Mouse (Mus musculus) CH12F3 (cell line): ENCODE results near the gene Shox2.

Source experiments
- in situ Hi-C: fragments of 300-500 bp; cut with MboI; formaldehyde crosslinking; loops from 2 replicates; pipeline ENCODE4 v1.14.3; 2020; ENCODE audit warnings: low sequenced_read_pairs

The Shox2 gene

DNA sequence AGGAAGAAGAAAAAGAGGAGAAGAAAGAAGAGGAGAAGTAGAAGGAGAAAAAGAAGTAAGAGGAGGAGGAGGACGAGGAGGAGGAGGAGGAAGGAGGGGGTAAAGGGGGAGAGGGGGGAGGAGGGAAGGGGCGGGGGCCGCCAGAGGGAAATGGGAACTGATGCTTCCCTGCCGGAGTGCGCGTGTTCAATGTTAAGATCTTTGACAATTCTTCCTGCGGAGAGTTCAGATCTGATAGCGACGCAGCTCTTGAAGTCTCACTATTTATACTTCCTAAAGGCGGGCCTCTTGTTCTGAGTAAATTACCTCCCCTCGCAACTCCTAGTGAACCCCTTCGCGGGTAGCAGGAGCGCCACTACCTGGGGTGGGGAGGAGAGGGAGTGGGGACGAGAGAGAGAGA is at the start of gene Shox2:
Shox2 (minus strand) TSS at position 66 of the 400 bp plus-strand sequence.
- in situ Hi-C loops: no loop called here

DNA sequence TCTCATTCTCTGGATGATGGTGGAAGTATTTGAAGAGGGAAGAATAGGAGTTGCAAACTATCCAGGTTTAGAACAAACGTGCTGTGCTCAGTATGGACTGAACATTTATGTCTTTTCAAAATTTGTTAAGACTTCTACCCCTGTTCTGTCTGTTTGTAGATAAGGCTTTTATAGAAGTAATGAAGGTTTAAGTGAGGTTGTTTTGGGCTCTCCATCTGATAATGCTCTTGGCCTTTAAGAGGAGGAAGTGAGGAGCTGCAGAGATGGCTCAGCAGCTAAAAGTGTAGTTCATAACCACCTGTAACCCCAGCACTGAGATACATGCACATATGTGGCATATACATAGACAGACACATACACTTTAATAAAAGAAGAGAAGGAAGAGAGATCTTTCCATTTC is 15.2 kb upstream of the Shox2 start:
- in situ Hi-C loops: no loop called here

DNA sequence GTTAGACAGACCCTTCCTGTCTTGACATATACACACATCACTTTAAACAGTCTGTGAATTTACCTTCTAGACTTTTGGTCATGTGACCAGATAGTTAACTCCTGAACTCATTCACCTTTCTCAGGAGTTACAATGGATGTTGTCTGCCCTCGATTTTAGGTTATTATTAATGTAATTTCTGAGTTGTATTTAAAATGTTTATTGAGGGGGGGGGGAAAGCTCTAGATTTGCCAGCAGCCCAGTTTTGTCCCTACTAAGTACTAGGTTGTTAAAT is 4.7 kb upstream of the Shox2 start:
- in situ Hi-C loops: no loop called here

DNA sequence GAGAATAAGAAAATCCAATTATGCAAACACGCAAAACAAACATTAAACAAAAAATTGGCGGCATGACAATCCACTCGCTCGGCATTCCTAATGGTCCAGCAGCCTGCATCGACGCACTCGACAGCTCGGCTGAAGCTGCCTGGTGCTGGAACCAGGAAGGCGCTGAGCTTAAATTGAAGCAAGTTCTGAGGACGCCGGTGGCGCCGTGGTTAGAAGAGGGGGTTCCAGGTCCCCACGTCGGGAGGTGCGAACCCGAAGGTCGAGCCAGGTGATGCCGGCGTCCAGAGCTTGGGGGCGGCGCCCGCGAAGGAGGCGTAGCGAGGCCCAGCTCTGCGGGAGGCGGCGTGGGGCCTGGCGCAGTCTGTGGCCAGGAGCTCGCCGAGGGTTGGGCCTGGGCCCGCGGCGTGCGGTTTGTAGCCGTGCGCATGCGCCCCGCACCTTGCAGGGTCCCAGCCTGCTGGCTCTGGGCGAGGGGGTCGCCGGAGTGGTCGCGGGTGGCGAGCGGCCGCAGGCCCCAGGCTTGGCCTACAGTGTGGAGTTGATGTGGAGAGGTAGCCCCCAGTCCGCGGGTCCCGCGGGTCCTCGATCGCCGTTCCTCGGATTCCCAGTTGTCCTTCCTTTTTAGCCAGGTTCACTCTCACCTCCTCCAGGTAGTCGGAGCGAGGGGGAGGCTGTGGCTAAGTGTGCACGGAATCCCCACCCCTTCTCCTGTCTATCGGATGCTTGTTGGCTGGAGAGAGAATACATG is 4.1 kb upstream of the Shox2 start:
- in situ Hi-C loops: no loop called here

DNA sequence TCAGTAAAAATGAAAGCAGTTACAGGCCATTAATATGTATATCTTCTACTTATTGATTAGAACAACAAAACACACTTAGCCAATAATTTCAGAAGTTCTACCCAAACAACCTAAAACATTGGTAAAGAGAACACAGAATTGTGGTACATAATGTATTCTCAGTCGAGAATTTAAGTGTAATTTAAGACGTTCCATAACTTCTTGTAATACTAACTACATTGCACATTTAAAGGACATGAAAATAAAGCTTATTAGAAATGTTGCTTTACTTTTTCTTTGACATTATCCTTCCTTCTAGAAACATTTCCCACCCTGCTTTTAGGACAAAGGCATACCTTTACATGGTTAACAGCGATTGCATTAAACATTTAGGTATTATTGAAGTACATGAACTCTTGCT is 1.9 kb upstream of the Shox2 start:
- in situ Hi-C loops: no loop called here

DNA sequence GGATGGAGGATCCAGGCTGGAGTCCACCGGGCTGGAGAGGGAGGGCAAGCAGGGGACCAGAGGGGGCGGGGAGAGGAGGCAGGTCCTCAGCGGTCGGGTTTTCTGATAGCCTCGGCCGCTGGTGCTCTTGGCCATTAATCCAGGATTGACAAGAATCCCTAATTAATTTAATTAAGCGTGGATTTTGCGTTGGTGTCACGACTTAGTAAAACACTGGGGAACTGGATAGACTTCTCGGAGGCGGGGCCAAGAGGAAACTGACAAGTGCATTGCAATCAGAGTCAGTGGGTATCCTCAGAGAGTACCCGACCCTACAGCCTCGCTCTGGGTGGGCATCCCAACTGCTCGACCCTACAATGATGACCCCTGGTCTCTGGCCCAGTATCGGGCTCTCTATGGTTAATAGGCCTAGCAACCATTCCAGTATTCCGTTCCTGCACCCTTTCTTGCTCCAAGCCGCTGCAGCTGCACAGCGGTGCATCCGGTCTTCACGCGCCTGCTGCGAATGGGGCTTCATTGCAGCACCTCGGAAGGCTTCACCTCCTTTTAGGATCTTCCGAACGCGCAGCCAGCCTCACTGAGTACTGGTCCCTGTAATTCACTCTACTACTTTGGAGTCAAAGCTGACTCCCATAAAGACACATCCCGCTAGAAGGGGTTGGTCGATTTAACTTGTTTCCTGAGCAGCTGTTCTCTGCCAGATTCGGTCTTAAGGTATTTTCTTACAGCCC is 775 bp upstream of the Shox2 start:
- in situ Hi-C loops: no loop called here

DNA sequence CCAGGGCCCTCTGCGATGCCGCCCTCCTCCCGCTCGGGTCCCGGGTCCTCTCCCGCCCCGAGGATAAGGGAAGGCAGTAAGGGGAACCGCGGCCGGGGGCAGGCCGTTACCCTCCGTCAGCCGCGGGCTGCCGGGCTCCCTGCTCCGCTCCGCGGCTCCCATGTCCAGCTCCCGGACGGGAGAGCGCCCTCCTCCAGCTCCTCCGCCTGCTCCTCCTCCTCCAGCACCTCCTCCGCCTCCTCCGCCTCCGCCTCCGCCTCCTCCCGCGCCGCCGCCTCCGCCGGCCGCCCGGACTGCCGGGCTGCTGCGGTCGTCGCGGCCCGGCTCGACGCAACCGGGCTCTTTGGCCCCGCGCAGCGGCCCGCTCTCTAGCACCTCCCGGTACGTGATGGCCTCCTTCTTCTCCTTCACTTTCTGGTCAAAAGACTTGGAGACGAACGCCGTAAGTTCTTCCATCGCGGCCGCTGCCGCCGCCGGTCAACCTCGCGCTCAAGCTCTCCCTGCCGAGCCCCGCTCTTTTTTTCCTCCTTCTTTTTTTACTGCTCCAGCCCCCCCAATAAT is 390 bp downstream of the Shox2 start, which contains the start of gene Rsrc1:
Rsrc1 (plus strand) TSS at position 290 of the 561 bp plus-strand sequence.
- in situ Hi-C loops: no loop called here

DNA sequence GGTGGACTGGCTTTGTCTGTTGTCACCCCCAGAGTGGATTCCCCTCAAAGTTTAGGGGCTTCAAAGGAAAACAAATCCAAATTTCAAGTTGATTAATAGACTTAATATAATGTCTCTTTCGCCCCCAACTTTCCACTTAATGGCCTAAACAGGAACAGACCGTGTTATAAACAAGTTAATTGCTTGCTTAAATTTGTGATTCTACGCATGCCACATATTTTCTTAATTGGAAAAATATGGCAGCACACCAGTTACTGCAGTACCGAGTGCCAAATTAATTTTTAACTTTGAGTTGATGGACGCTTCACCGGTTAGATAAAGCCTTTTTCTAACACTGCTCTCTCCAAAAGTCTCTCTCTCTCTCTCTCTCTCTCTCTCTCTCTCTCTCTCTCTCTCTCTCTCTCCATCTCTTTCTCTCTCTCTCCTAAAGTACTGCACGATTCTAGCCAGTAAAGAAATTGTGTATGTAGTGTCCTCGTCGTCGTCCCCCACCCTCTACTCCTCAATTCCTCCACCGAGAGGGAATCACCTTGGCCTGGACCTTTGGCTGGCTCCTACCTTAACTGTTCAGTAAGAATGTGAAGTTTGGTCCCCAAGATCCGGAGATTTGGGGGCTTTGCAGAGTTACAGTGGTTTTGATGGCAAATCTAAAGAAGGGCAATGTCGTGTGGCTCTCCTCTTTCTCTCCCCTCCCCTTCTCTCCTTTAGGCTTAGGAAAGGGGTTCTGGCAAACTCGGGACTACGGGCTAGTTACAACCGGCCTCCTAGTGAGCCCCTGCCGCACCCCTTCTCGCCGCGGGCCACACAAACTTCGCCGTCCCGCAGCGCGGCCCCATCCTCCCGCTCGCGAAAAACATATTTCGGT is 1.2 kb downstream of the Shox2 start:
- in situ Hi-C loops: no loop called here

DNA sequence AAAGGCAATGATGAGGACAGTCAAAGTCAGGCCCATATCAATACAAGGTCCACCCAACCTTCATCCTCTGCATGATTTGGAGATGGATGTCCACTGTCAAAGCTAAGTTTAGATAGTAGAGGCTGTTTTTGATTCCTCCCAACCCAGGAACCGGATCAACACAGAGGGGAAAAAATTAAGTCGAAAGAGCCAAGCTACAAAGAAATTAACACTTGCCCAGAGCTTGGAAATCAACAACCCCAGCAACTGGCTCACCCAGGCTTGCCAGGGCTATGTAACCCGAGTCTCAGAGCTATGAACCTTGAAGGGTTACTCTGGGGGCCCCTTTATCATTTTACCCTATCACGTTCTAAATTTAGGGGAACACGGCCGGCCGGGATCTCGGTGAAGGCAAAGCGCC is 2.1 kb downstream of the Shox2 start:
- in situ Hi-C loops: no loop called here

DNA sequence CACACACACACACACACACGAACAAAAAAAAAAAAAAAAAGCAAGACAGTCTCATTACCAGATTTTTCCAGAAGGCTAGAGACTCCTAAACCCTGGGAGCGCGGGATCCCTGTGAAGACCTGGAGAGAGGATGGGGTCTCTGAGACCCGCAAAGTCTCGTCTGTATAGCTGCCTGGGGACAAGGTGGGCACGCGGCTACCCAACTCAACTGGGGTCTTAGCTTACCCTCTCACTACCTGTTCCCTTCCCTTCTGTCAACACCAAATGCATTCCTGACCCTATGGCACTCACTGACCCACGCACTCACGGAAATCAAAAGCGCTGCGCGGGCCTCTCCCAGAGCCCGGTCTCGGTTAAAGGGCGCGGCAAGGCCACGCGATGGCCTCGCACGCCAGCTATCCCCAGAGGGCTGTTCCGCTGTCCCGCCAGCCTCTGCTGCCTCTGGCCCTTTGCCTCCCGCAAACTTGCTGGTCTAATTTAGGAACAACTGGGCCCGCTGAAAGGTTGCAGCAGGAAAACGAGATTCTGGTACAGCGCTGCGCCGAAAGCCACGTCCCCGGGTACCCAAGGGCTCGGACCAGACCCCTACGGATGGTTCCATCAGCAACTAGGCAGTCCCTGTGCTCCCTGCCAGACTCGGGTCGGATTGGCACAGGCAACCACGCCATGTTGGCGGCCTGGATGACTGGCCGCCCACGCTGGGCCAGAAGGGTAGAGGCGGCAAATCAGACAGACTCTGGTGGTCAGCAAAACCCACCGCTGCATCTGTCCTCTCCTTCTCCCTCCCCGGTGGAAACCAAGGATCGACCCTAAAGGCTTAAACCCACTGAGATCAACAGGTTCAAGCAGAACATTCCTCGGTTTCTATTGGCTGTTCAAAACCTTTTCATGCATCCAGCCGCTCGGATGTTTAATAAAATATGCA is 2.9 kb downstream of the Shox2 start:
- in situ Hi-C loops: no loop called here

DNA sequence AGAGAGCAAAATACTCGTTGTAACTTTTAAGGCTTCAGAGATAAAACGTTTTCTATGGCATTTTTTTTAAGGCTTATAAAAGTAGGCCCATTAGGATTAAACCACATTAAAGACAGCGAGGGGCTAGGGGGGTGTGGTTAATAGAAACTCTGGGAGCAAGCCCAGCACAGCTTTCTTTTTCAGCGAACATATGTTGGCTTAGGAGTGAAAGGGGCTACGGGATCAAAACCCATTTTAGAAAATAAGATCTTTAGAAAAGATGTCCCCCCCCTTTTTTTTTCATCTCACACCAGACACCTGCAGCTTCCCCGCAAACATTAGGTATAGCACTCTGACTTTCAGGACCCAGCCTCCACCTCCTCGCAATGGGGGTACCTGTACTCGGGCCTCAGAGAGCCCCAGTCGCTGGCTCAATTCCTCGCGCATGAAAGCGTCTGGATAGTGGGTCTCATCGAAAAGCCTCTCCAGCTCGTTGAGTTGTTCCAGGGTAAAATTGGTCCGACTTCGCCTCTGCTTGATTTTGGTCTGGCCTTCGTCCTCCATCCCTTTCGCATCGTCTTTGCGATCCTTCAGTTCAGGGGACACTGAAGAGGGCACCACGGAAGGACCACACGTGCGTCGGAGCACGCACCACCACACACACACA is 3.6 kb downstream of the Shox2 start:
- in situ Hi-C loops: no loop called here

DNA sequence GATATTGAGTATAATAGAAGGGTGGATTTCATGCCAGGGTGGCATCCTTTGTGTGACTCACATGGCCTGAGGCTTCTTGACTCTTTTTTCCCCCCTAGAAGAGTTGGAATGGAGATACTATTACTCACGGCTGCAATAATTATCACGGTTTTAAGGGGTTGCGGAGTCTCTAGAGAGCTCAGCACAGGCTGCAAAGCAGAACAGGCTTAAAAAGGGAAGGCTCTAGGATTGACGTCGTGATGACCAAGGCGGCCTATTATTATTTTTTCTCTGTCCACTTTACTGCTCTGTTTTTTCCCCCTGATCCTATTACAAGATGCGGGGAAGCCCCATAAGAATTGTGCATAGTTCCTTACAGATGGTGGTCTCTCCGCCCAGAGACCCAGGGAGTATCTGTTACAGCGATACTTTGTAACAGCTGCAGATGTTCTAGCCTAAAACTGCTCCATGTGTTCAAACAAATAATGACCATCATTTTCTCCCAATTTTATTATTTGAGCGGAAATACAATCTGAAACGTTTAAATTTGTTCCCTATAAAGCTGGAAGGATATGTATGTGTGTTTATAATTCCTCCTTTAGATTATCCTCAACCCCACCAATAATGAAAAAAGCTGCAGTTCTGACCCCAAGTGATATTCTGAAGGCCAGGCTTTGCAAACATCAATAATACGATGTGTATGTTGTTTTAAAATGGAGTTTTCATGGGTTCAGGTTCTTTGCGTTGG is 4.5 kb downstream of the Shox2 start:
- in situ Hi-C loops: no loop called here

DNA sequence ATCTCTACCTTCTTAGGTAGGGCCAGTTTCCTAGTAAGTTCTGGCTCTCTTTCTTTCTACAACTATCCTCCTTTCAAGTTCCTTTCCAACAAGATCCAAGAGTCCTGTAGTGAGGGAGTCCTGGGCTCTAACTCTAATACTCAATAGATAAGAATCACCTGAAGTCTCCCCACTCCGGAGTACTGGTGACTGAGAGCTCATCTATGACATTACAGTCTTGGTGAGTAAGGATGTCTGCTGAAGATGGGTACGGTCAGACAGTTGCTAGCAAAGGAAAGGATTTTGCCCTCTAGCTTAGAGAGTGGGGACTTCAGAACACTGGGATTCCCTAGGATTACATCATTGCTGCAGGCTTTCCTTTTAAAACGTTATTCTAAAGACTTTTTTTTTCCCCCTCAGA is 7.1 kb downstream of the Shox2 start:
- in situ Hi-C loops: no loop called here

DNA sequence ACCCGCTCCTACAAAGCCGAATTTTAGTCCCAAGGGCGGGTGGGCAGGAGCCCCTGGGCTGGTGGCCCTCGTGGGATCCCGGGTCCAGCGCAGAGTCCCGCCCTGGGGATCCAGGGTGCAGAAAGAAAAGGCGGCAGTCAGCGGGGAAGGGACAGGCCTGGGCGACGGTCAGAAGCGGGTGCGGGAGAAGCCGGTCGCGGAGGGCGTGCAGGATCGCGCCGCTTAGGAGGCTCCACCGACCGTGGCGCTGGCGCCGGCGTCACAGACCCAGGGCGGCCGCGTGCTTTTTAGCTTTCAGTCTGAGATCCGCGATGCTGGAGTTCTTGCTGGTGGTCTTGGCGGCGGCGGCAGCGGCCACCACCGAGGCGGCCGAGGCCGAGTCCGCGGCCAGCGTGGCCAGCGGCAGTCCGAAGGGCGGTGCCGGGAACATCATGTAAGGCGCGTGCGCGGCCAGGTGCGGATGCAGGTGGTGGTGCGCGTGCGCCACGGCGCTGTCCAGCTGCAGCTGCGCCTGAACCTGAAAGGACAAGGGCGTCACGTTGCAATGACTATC is 8.1 kb downstream of the Shox2 start:
- in situ Hi-C loops: no loop called here

DNA sequence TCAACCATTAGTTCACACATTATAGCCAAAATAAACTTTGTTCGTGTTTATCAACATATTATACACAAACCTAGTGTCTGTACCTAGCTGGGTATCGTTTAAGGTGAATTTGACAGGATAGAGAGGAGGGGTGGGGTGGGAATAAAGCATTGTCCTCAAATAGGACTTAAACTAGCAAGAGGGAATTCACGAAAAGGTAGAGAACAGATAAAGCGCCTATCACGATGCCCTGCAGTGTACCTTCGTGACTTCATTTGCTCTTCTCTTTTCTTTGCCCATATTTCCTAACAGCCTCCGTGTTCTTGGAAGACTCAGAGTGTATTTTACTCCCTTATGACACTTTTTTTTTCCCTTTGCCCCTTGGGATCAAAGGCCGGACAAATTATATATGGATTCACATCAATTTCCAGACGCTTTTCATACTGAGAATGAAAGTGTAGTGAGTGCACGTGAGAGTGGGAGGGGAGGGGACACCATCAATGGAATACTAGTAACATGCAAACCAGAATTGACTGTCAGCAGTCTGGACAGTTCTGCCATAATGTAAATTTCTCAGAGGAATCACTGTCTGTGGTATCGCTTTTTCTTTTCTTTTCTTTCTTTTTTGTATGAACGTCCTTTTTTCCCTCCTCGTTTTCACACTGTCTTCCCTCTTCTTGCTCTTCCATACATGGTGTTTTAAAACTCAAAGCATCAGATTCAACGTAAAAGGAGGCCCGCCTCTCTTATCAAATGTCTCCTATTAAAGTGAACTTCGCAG is 9.2 kb downstream of the Shox2 start:
- in situ Hi-C loops: no loop called here

DNA sequence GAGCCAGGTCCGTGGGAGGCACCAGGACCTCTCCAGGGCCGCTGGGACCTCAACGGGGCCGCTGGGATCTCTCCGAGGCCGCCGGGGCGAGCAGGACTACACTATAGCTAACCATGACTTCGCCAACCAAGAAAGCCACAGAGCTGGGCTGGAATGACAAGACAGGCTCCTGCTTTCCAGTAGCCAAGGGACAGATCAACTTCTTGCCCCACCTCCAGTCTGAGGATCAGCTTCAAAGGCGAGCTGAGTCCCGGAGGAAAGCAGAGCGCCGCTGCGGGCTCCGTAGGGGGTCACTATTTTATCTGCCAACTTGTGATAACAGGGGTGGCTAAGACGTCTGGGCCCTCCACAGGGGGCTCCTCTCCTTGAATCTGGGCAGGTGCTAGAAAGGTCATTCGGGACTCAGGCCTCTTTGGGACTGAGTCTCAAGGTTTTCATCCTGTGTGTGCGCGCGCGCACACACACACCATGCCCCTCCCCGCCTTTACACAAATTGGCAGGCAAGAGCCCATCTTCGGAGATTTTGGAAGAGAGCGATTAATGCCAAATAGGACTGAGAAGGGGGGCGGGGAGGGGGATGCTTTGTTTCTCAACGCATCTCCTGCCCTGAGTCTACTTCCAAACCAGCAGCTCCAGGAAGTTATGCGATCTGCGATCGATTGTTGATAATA is 10.8 kb downstream of the Shox2 start:
- in situ Hi-C loops: no loop called here

DNA sequence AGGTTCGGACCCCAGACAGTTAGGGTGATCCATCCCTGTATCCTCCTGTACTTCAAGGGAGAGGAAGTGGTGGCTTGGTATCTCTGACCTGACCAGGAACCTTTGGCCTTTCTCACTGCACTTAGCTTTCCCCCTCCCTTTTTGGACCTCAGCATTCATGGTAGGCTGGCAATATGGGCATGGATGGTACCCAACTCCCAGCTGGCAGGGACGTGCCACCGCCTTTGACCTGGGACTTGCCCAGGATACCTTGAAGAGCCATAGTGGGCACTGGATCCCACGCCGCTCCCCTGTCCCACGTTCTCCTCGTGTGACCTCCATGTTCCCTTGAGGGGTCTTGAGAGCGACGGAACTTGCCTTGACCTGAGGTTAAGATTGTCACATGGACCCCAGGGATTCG is 11.3 kb downstream of the Shox2 start:
- in situ Hi-C loops: no loop called here

DNA sequence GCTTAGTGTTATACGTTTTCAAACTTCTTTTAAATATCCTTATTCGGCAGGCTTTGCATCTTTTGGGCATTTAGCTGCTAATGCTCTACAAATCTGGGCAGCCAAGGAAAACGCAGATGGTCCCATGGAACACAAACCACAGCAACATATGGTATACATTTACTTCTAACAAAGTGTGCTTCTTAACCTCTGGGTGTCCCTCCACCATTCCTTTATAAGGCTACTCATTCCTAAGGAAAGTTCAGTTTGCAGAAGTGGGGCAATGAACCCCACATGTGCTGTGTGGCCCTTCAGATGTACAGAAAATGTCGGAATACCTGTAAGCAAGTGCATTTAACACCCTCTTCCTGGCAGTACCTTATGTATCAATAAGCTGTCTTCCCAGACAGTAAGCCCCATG is 14.1 kb downstream of the Shox2 start:
- in situ Hi-C loops: no loop called here
